Mouse (Mus musculus): ENCODE data around the gene Smim26. TPM values are rescaled to one million over a fixed set of nuclear protein-coding genes. Genes with fewer than 3 reads are reported as not detected.

Smim26 gene
- total RNA-seq, 2 experiments from 2014 or later, result 92.0 to 94.9 TPM

DNA sequence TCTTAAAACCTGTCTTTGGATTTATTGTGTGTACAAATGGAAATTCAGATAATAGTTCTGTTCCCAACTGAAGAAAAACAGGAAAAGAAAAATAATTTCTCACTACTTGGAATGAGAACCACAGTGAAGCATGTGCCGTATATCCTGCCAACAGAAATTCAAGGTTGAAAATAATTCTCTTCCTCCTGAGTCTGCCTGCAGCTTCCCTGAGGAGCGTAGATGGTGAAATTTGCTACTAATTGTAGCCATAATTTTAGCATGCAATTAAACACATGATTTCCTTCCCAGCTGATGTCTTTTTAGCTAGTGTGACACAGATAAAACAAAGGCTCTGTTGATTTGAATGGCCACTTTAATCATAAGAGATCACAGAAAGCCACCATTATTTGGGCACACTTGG is 40.9 kb downstream of the Smim26 start:
- intact Hi-C loops (cut with DNase I), result loop anchor here (10.0 kb wide), 1 partner anchor 880 kb away; no protein-coding TSS in a partner anchor
- no peak for DNase-seq (ENCODE audit: low spot score)

- intact Hi-C loops (cut with DNase I), result loop anchor here (10.0 kb wide), 1 partner anchor 879 kb away; no protein-coding TSS in a partner anchor
- DNase-seq (ENCODE audit: low spot score), result no peak
Observed at GRCm38 (mm10) chr2:144635644-144636320, 41.9 kb downstream of the Smim26 start.

DNA sequence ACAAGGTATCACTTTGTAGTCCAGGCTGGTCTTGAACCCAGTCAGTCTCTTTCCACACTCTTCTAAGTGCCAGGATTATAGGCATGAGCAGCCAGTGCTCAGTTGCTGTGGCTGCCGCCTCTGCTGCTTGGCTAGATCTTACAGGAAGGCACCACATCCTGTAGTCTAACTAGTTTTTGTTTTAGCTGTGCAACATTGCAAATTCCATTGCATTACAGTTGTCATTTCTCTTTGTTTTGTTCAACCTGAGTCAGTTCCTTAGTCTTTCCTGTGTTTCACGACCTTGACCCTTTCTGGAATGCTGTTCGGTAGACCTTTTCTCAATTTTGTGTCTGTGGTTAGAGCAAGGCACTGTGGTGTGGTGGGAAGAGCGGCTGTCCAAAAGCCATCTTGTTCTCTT is 43.4 kb downstream of the Smim26 start:
- intact Hi-C loops (cut with DNase I), result loop anchor here (10.0 kb wide), 1 partner anchor 878 kb away; no protein-coding TSS in a partner anchor
- DNase-seq (ENCODE audit: low spot score), result no peak

GRCm38 (mm10) chr2:144637671-144638395 is 44.0 kb downstream of the Smim26 start:
- no peak for DNase-seq (ENCODE audit: low spot score)
- intact Hi-C loops (cut with DNase I), result loop anchor here (2.0 to 10.0 kb wide), 3 partner anchors 231 to 951 kb away; no protein-coding TSS in a partner anchor

DNA sequence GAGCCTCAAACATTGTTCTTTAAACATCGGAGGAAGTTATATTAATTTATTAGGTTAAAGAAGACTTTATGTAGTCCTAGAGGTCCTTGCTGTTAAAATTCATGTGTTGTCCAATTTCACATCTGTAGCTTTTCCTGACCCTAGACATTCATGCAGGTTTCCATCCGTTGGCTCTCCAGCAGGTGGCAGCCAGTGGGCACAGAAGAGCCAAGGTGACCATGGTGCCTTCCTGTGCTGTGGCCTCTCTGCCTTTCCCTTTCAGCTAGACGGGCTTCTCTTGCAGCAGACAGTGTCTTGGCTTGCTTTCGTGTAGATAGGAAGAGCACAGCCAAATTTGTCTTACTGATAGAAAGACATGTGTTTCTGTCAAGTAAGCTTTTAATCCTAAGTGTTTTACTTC is 44.9 kb downstream of the Smim26 start:
- DNase-seq (ENCODE audit: low spot score), result no peak
- intact Hi-C loops (cut with DNase I), result loop anchor here (2.0 to 10.0 kb wide), 3 partner anchors 230 to 950 kb away; no protein-coding TSS in a partner anchor

- intact Hi-C loops (cut with DNase I), result no loop called here
- DNase-seq (ENCODE audit: low spot score), result no peak
Observed at GRCm38 (mm10) chr2:144640101-144640500, 46.2 kb downstream of the Smim26 start.

- intact Hi-C loops (cut with DNase I), result no loop called here
- DNase-seq (ENCODE audit: low spot score), result peak; percentile 4
Observed at GRCm38 (mm10) chr2:144641991-144642390, 48.1 kb downstream of the Smim26 start.

Small RNA genes lying within 50 kb of the gene (microRNA-seq; reads per million reads assigned to microRNA genes)
- not detected for gene Gm24823

Other genes starting within 250 kb of the Smim26 start
- 10 to 100 TPM; 21.2 to 21.5 TPM for gene Kat14, start 225.1 kb upstream of the Smim26 start, total RNA-seq (2021)
- 1 to 10 TPM; 8.0 to 9.4 TPM for gene Pet117, start 225.1 kb upstream of the Smim26 start, total RNA-seq (2021)
- 1 to 10 TPM in 1 of 2 experiments, under 1 TPM in 1; 0.70 to 2.1 TPM for gene Dzank1, start 66.6 kb upstream of the Smim26 start, total RNA-seq (2021)
- gene Polr3f, start 66.3 kb upstream of the Smim26 start, total RNA-seq (2021), result 10 to 100 TPM; 10.6 to 10.8 TPM
- gene Rbbp9, start 43.2 kb upstream of the Smim26 start, total RNA-seq (2021), result 10 to 100 TPM; 10.4 to 12.1 TPM
- gene Sec23b, start 37.8 kb upstream of the Smim26 start, total RNA-seq (2021), result 10 to 100 TPM; 22.5 to 28.1 TPM
- 10 to 100 TPM; 10.9 to 11.2 TPM for gene Dtd1, start 5.8 kb downstream of the Smim26 start, total RNA-seq (2021)
- not detected for gene Scp2d1, start 229.6 kb downstream of the Smim26 start, total RNA-seq (2021)